Mouse (Mus musculus): ENCODE results near the gene Slc25a44.
"Not testable (repeated sequence)": the region's sequence is repeated elsewhere in the genome, so short reads cannot be mapped to it uniquely, and the experiment has no call there.

Slc25a44 gene

DNA sequence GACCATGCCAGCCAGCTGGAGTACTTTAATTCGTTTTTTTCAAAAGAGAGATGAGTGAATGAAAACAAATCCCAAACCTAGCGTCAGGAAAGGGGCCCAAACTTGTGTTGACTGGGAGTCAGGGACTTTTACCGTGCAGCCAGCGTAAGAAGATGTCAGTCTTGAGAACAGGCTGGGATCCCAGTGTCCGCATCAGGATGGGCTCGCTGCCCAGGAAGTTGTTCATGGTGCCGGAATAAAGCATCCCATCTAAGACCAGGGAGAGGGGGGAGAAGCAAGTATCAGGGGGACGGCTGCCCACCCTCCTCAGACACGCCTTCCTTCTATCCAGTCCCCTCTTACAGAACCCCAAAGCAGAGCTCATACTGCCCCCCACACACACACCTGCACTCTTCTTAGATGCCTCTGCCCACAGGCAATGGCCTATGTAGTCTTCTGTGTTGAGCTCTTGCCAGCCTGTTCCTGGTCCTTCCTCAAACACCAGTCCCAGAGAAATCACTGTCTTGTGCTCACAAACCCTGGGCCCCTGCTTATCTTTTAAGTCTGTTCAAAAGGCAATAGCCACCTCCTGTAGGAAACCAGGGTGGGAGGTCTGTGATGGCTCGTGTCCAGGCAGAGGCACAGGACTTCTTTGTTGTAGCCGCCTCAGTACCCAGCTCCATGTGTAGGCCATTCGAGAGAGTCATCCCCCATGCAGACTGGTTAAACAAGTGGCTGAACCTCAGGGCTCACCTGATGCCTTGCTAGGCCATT lies 25.6 kb upstream of the Slc25a44 start:
- no peak for DNase-seq (ENCODE audit: extremely low spot score)

DNA sequence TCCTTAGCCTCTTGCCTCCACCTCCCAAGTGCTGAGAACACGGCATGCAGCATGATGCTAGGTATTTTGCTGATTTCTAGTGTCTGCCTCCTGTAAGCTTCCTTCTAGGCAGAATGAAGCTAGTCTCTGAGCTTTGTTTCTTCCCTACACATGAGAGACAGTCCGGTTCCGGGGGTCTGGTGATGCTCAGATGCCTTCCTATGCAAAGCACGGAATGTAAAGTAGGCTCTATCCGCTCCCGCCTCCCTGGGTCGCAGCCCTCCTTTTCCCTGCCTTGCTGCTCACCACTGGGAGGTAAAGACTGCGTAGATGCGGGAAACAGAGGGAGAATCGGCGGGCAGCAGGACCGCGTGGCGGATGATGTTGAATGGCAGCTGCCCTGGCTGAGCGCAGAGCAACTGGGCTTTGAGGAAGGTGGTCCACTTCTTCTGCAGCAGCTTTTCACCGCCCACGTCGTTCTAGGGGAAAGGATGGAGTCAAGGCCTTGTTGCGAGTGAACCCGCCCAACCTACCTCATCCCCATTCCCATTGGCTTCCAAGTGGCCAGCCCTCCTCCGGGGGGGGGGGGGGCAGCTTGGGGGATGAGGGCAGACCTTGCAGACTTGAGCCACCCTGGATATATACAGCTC lies 24.6 kb upstream of the Slc25a44 start:
- DNase-seq (ENCODE audit: extremely low spot score): peak; percentile 73

DNA sequence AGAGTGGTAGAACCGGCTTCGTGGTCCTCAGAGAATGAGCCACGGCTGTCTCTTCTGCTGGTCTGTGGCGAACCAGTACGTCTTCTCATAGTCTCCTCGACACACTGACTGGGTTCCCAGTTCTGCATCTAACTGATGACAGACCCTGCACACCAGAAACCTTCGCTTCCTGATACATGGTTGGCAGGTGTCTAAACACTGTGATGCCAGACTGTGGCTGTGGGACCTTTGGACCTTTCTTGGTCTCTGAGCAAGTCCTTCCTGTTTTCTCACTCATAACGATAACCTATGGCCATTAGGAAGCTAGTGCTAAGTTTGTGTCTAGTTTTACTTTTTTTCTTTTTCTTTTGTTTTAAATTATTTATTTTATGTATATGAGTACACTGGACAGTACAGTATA lies 23.5 kb upstream of the Slc25a44 start:
- DNase-seq (ENCODE audit: extremely low spot score): no peak

DNA sequence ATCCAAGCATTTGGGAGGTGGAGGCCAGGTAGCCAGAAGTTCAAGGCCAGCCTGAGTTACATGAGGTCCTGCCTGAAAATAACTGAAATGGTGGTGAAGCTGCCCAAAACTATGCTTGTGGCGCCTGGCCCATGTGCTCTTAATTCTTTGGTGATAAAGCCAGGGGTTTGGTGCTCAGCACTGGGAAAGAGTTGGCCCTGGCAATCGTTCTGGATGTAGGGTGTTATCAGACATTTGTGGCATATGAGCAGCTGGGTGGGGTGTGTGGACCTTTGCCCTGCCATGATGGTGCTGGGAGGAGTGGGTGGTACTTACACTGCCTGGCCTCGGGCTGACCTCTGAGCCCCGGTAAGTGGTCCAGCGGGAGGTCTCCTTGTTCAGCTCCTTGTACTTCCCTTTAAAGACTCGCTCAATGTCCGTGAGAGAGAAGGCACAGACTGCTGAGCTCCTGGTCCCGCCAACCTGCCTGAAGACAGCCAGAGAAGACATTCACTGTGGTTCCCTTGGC lies 22.8 kb upstream of the Slc25a44 start:
- DNase-seq (ENCODE audit: extremely low spot score): no peak

- no peak for DNase-seq (ENCODE audit: extremely low spot score)
Measured at GRCm38 (mm10) chr3:88446471-88447123, 21.7 kb upstream of the Slc25a44 start.

DNA sequence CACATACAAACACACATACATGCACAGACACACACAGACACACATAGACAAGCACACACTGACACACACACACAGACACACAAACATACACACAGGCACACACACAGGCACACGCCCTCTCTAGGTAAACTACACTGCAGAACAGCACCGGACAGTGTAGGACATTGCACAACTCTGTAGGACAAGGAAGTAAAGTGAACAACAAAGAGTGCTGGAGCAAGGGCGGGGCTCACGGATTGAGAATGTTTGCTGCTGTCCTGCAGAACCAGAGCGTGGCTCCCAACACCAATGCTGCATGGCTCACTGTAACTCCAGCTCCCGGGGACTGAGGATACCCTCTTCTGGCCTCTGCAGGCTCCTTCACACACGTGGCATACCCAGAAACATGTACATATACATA lies 17.9 kb upstream of the Slc25a44 start:
- no peak for DNase-seq (ENCODE audit: extremely low spot score)

DNA sequence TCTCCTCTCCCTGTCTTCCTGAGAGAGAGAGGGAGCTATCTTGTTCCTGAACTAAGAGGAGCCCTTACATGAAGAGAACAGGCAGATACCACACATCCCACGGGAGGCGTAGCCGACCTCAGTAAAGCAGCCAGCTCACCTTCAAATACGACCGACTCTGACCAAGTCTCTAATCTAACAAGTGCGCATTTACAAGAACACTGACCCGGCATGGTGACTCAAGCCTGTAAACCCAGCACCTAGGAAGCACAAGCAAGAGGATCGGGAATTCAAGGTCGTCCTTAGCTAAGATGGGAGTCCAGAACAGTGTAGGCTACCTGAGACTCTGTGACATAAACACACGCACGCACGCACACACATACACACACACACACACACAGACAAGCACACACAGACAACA lies 17.5 kb upstream of the Slc25a44 start:
- DNase-seq (ENCODE audit: extremely low spot score): no peak

- peak; percentile 52 for DNase-seq (ENCODE audit: extremely low spot score)
Measured at GRCm38 (mm10) chr3:88440500-88441381, 15.8 kb upstream of the Slc25a44 start.

- DNase-seq (ENCODE audit: extremely low spot score): no peak
Measured at GRCm38 (mm10) chr3:88439582-88439981, 14.6 kb upstream of the Slc25a44 start.

- DNase-seq (ENCODE audit: extremely low spot score): no peak
Measured at GRCm38 (mm10) chr3:88437454-88437853, 12.5 kb upstream of the Slc25a44 start.

DNA sequence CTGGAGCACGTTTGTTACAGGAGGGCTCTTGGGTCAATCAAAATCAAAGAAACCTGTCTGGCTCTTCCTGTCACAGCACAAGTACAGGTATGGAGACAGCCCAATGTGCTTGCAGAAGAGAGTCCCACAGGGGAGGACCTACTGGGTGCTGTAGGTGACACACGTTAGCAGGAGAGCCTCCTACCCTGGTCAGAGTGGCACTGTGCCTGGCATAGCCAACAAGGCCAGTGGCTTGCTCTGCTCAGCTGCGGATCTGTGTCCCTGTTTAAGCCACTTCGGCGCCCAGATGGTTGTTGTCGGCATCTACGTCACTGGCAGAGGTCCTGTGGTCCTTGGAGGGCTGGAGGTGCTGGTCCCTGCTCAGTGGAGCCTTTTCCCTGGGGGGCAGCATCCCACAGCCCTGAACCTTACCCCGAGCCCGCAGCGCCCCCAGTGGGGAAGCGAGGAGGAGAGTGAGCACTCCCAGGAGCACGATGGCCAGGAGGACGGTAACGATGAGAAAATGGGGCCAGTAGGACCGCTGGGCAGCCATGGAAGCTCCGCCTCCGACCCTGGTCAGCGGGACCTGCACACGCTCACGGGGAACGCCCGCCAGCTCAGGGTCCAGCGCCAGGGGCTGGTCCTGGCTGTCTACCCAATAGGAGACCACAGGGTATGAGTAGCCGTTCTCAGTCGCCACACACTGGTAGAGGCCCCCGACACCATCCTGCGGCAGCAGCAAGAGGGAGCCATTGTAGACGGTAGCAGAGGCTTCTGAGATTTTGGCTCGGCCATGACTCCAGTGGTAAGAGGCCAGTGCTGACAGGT lies 11.7 kb upstream of the Slc25a44 start:
- peak; percentile 86 for DNase-seq (ENCODE audit: extremely low spot score)

GRCm38 (mm10) chr3:88435515-88435914 lies 10.6 kb upstream of the Slc25a44 start:
- no peak for DNase-seq (ENCODE audit: extremely low spot score)

DNA sequence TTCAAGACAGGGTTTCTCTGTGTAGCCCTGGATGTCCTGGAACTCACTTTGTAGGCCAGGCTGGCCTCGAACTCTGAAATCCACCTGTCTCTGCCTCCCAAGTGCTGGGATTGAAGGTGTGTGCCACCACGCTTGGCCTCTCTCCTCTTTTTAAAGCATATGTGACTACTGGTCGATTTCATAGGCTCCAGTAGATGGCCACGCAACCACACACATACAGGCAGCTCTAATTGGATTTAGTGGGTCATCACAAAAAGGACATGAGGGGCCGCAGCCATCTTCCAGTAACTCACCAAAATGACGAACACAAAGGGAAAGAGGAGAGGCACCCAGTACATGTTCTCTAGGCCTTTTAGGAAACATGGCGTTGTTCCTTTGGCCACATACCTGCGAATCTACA lies 3.7 kb upstream of the Slc25a44 start:
- not testable (repeated sequence) for DNase-seq (ENCODE audit: extremely low spot score)

- no peak for DNase-seq (ENCODE audit: extremely low spot score)
Measured at GRCm38 (mm10) chr3:88427342-88427905, 2.5 kb upstream of the Slc25a44 start.

DNA sequence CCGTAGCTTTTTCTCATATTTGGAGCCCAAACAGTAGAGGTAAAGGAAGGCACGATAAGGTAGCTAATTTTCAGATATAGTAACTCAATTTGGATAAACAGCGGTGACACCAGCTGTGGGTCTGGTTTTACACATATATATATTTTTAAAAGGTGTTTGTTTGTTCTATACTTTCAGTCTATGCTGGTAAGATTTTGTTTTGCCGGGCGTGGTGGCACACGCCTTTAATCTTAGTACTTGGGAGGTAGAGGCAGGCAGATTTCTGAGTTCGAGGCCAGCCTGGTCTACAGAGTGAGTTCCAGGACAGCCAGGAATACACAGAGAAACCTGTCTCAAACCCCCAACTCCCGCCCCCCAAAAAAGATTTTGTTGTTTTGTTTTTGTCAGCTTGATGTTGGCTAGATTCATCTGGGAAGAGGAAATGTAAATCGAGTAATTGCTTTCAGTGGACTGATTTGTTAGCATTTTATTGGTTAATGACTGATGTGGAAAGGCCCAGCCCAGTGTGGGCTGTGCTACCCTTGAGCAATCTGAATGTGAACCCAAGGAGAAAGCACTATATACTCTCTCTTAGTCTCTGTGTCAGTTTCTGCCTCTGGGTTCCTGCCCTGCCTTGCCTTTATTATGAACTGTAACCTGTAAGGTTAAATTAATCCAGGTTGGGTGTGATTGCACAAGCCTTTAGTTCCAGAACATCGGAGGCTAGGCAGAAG lies 925 bp upstream of the Slc25a44 start:
- no peak for DNase-seq (ENCODE audit: extremely low spot score)

- DNase-seq (ENCODE audit: extremely low spot score): no peak
Measured at GRCm38 (mm10) chr3:88425330-88425689, 371 bp upstream of the Slc25a44 start.

GRCm38 (mm10) chr3:88422020-88422720 lies 2.8 kb downstream of the Slc25a44 start:
- no peak for DNase-seq (ENCODE audit: extremely low spot score)

DNA sequence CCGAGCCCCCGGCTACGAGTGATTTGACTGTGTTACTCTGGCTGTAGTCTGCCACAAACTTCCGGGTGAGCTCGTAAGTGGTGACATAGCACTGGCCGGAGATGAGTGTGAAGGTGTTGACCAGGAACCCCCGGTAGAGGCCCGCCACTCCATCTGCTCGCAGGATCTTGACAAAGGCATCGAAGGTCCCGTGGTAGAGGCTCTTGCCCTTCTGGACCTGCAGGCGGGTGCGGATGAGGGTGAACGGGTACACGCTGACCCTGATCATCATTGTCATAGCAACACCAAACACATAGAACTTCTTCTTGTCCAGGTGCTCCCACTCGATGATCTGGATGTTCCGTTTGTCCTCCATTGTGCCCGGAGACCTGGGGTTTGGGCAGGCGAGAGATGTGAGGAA lies 4.2 kb downstream of the Slc25a44 start:
- DNase-seq (ENCODE audit: extremely low spot score): no peak

DNA sequence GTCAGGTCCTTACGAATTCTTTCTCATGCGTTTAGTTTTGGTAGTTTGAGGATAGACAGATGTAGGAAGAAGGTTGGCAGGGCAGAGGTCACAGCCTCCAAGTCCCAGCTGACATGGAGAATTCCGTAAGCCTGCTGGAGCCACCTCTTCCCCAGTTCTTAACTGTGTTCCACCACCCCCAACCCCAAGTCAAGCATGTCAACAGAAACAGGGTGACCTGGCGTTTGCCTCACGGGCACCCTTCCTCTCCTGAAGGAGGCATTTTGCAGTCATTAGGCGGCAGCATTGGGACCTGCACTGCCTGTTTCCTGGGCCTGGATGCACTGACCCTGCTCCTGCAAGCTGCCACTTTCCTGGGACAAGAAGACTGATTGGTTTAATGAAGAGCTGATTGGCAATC lies 6.9 kb downstream of the Slc25a44 start:
- DNase-seq (ENCODE audit: extremely low spot score): no peak
